Mouse (Mus musculus): Measurements from ENCODE around the gene Nuf2.
"Not testable (repeated sequence)": the region's sequence is repeated elsewhere in the genome, so short reads cannot be mapped to it uniquely, and the experiment has no call there.

Nuf2 gene

GRCm38 (mm10) chr1:169530876-169531701 is at the start of gene Nuf2:
Nuf2 (minus strand) TSS chr1:169531464.
- DNase-seq (ENCODE audit: low read depth, low spot score) = peak; percentile 99
- H3K27me3 ChIP-seq (ENCODE audit: control insufficient read depth, insufficient read depth, low read length, poor library complexity, severe bottlenecking) = no peaks in the 10 kb centered on the region
- no peaks in the 10 kb centered on the region for H3K36me3 ChIP-seq (ENCODE audit: control insufficient read depth, insufficient read depth, low read length, poor library complexity, severe bottlenecking)

DNA sequence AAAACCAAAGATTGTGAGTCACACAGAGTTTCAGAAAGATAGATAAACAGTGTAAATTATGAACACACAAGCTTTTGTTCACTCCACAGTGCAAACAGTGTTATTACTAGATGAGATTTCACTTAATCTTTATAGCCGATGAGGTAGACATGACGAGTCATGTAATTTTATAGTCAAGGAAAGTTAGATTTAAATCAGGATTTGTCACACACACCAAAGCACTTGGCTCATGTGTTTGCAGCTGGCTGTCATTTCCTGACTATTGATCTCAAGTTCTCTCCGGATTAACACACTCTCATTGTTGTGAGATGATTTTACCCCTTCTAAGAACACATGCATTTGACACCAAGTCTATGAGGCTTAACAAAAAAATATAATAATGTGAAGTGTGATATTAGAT is 48.3 kb upstream of the Nuf2 start:
- no peaks in the 10 kb centered on the region for H3K27me3 ChIP-seq (ENCODE audit: control insufficient read depth, insufficient read depth, low read length, poor library complexity, severe bottlenecking)
- no peaks in the 10 kb centered on the region for H3K36me3 ChIP-seq (ENCODE audit: control insufficient read depth, insufficient read depth, low read length, poor library complexity, severe bottlenecking)
- no peak for DNase-seq (ENCODE audit: low read depth, low spot score)

DNA sequence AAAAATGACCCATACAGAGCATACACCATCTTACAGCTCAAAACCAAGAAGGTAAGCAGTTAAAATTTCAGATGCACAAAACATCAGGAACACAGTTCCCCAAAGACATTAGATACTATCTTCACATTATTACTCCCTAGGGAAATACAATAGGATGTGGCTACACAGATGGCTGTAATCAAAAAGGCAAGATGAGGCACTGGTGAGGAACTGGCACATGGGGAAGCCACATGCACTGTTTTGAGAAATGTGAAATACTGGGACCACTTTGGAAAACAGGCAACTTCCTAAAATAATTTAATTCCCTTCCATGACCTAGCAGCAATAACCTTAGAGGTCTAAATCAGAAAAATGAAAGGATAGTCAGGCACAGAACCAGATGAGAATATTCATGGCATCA is 42.9 kb upstream of the Nuf2 start:
- H3K27me3 ChIP-seq (ENCODE audit: control insufficient read depth, insufficient read depth, low read length, poor library complexity, severe bottlenecking) = no peaks in the 10 kb centered on the region

DNA sequence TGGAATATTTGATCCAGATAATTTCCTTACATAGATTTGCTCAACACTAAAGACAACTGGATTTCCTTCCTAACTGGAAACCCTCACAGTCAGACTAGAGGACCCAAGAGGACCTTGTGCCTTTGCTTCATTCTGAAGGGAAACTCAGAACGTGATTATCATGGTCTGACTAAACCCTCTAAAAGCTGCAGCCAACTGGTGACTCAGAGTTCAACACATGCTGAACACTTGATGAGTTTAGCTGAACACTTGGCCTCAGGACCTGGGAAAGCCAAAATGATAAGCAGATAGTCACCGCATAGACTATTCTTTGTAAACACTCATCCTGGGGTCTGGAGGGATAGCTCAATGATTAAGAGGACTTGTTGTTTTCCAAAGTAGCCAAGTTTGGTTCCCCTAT is 24.4 kb upstream of the Nuf2 start:
- Histone ChIP-seq H3K27me3 (ENCODE audit: control insufficient read depth, insufficient read depth, low read length, poor library complexity, severe bottlenecking) (no peaks in the 10 kb centered on the region), H3K36me3 (ENCODE audit: control insufficient read depth, insufficient read depth, low read length, poor library complexity, severe bottlenecking) (no peaks in the 10 kb centered on the region)
- no peak for DNase-seq (ENCODE audit: low read depth, low spot score)

More for the DNA sequence above, 42.9 kb upstream of the Nuf2 start:
- no peaks in the 10 kb centered on the region for H3K36me3 ChIP-seq (ENCODE audit: control insufficient read depth, insufficient read depth, low read length, poor library complexity, severe bottlenecking)
- no peak for DNase-seq (ENCODE audit: low read depth, low spot score)

GRCm38 (mm10) chr1:169555019-169555418 is 23.8 kb upstream of the Nuf2 start:
- H3K27me3 ChIP-seq (ENCODE audit: control insufficient read depth, insufficient read depth, low read length, poor library complexity, severe bottlenecking) = no peaks in the 10 kb centered on the region
- no peaks in the 10 kb centered on the region for H3K36me3 ChIP-seq (ENCODE audit: control insufficient read depth, insufficient read depth, low read length, poor library complexity, severe bottlenecking)
- no peak for DNase-seq (ENCODE audit: low read depth, low spot score)

DNA sequence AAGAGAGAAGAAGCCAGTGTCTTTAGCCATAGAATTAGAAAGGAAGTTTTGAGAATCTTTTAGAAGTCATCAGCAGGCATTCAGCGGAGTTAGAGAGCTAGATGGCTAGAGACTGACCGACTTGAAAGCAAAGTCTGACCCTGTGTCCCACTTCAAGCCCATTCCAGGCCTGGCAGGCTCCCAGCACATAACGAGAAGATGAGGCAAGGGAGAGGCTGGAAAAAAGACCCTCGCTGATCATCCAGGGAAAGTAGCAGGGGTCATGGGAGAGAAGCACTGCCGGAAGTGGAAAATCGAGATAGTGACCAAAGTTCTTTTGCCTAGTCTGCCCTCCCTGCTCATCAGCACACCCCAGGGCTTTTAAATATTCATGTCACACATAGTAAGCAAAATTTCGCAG is 22.2 kb upstream of the Nuf2 start:
- Histone ChIP-seq H3K36me3 (ENCODE audit: control insufficient read depth, insufficient read depth, low read length, poor library complexity, severe bottlenecking) (no peaks in the 10 kb centered on the region), H3K27me3 (ENCODE audit: control insufficient read depth, insufficient read depth, low read length, poor library complexity, severe bottlenecking) (no peaks in the 10 kb centered on the region)
- no peak for DNase-seq (ENCODE audit: low read depth, low spot score)

- DNase-seq (ENCODE audit: low read depth, low spot score) = no peak
- H3K36me3 ChIP-seq (ENCODE audit: control insufficient read depth, insufficient read depth, low read length, poor library complexity, severe bottlenecking) = no peaks in the 10 kb centered on the region
- no peaks in the 10 kb centered on the region for H3K27me3 ChIP-seq (ENCODE audit: control insufficient read depth, insufficient read depth, low read length, poor library complexity, severe bottlenecking)
Observed at GRCm38 (mm10) chr1:169540415-169540814, 9.2 kb upstream of the Nuf2 start.

DNA sequence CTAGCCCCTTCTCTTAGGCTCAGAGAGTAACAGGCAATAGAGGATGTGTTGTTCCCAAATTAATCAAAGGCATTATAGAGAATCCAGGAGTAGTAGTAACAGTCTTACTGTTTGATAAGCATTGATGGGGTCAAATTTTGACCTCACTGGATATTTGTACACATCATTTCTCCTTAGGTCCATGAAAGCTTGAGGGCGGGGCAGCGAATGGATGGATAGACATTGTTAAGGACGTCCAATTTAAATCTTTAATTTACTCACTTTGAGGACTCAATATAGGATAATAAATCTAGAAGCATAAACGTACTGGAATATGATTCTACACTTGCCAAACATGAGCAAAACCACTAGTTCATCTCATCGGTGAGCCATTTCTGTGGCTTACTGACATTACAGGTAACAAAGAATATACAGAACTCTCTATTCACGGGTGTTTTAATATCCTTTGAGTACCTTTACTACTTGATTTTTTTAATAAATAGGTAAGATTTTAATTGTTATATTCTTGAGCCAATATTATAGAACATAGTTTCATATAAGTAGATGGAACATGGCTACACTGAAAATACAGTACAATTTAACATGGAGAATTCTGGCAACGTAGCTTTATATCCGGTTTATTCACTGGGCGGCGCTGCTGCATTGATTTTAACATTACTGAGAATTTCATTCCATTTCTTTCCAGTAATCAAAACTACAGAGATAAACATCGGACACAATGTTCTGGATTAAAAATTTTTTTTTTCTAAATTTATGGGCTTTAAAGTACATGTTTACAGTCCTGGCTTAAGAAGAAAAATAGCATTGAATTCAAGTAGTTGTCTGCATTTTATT is 655 bp upstream of the Nuf2 start:
- peak; percentile 57 for DNase-seq (ENCODE audit: low read depth, low spot score)
- Histone ChIP-seq H3K27me3 (ENCODE audit: control insufficient read depth, insufficient read depth, low read length, poor library complexity, severe bottlenecking) (no peaks in the 10 kb centered on the region), H3K36me3 (ENCODE audit: control insufficient read depth, insufficient read depth, low read length, poor library complexity, severe bottlenecking) (no peaks in the 10 kb centered on the region)

GRCm38 (mm10) chr1:169529996-169530518 is 1.2 kb downstream of the Nuf2 start:
- DNase-seq (ENCODE audit: low read depth, low spot score) = no peak
- H3K36me3 ChIP-seq (ENCODE audit: control insufficient read depth, insufficient read depth, low read length, poor library complexity, severe bottlenecking) = no peaks in the 10 kb centered on the region

GRCm38 (mm10) chr1:169526006-169526680 is 5.1 kb downstream of the Nuf2 start:
- DNase-seq (ENCODE audit: low read depth, low spot score) = no peak
- no peaks in the 10 kb centered on the region for H3K27me3 ChIP-seq (ENCODE audit: control insufficient read depth, insufficient read depth, low read length, poor library complexity, severe bottlenecking)
- no peaks in the 10 kb centered on the region for H3K36me3 ChIP-seq (ENCODE audit: control insufficient read depth, insufficient read depth, low read length, poor library complexity, severe bottlenecking)

More at GRCm38 (mm10) chr1:169529996-169530518, 1.2 kb downstream of the Nuf2 start:
- no peaks in the 10 kb centered on the region for H3K27me3 ChIP-seq (ENCODE audit: control insufficient read depth, insufficient read depth, low read length, poor library complexity, severe bottlenecking)

- no peak for DNase-seq (ENCODE audit: low read depth, low spot score)
- H3K27me3 ChIP-seq (ENCODE audit: control insufficient read depth, insufficient read depth, low read length, poor library complexity, severe bottlenecking) = no peaks in the 10 kb centered on the region
- no peaks in the 10 kb centered on the region for H3K36me3 ChIP-seq (ENCODE audit: control insufficient read depth, insufficient read depth, low read length, poor library complexity, severe bottlenecking)
Observed at GRCm38 (mm10) chr1:169519337-169519736, 11.9 kb downstream of the Nuf2 start.

- DNase-seq (ENCODE audit: low read depth, low spot score) = peak; percentile 6
- H3K36me3 ChIP-seq (ENCODE audit: control insufficient read depth, insufficient read depth, low read length, poor library complexity, severe bottlenecking); H3K27me3 ChIP-seq (ENCODE audit: control insufficient read depth, insufficient read depth, low read length, poor library complexity, severe bottlenecking): not testable (repeated sequence)
Observed at GRCm38 (mm10) chr1:169517899-169518517, 13.3 kb downstream of the Nuf2 start.

- Histone ChIP-seq H3K36me3 (ENCODE audit: control insufficient read depth, insufficient read depth, low read length, poor library complexity, severe bottlenecking) (no peaks in the 10 kb centered on the region), H3K27me3 (ENCODE audit: control insufficient read depth, insufficient read depth, low read length, poor library complexity, severe bottlenecking) (no peaks in the 10 kb centered on the region)
- peak; percentile 35 for DNase-seq (ENCODE audit: low read depth, low spot score)
Observed at GRCm38 (mm10) chr1:169517376-169517892, 13.8 kb downstream of the Nuf2 start.

- Histone ChIP-seq H3K36me3 (ENCODE audit: control insufficient read depth, insufficient read depth, low read length, poor library complexity, severe bottlenecking) (no peaks in the 10 kb centered on the region), H3K27me3 (ENCODE audit: control insufficient read depth, insufficient read depth, low read length, poor library complexity, severe bottlenecking) (no peaks in the 10 kb centered on the region)
- no peak for DNase-seq (ENCODE audit: low read depth, low spot score)
Observed at GRCm38 (mm10) chr1:169506354-169506753, 24.9 kb downstream of the Nuf2 start.

All from splenic B cell, adult 2 months (primary cell).